Mouse (Mus musculus) kidney, adult 11 months (tissue): ENCODE data around the gene Erc1.

Source experiments
- DNase-seq: peaks from one replicate; pipeline ENCODE4 v3.0.0; 2022

Gene Erc1

GRCm38 (mm10) chr6:119584061-119584460, 263.9 kb downstream of the Erc1 start:
- no peak for DNase-seq

DNA sequence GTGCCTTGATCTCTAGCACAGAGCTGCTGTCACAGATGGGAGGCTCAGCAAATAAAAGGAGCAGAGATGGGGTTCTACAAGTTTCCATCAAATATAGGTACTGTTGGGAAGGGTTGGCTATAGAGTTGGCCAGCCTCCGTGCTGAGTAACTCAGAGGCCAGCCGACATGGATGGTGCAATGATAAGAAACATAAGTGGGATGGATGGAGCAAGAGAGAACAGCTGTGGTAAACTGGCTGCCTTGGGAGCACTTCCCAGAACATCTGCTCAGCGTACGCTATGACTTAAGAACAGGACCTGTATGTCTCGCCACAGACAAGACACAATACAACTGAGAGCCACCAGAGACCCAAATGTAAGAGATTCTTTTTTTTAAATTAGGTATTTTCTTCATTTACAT, 264.8 kb downstream of the Erc1 start:
- no peak for DNase-seq

DNA sequence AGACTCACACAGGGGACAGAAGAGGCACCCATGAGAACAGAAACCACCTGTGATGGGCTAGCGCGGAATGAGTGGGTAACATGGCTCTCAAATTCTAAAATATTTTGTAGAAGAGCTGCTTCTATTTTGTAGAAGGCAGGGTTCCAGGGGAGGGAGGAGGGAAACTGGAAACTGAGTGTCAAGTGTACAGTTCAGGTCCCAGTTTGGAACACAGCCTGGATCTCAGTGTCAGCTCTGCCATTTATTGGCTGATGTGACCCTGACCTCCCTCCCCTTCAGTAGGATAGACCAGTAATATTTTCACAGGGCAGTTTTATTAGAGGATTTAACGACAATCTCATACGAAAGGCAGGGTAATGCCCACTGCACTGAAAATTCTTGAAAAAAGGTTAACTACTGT, 271.3 kb downstream of the Erc1 start:
- DNase-seq: no peak

GRCm38 (mm10) chr6:119575331-119575730, 272.6 kb downstream of the Erc1 start:
- DNase-seq: no peak

GRCm38 (mm10) chr6:119572296-119572695, 275.7 kb downstream of the Erc1 start:
- no peak for DNase-seq

DNA sequence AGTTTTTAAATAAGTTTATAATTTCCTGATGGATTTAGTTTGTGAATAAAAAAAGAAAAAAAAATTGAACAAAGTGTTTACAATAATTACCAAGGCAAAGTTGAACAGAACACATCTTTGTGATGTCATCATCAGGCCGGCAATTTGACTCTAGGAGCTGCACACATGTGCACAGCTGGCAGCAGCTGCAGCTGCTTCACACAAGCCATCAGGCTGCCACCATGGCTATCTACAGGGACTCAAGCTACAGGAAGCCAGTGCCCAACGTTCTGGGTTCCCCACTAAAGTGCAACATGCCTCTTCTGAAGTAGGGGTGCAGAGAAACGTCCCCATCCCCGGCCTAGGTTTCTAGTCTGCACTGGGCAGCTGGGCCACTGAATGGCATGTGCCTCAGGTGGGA, 277.2 kb downstream of the Erc1 start:
- no peak for DNase-seq

- DNase-seq: no peak
These were observed 279.6 kb downstream of the Erc1 start for GRCm38 (mm10) chr6:119568339-119568738.

GRCm38 (mm10) chr6:119565451-119566379, 282.3 kb downstream of the Erc1 start:
- peak; percentile 10 for DNase-seq

GRCm38 (mm10) chr6:119562558-119562957, 285.4 kb downstream of the Erc1 start:
- peak; percentile 9 for DNase-seq

DNA sequence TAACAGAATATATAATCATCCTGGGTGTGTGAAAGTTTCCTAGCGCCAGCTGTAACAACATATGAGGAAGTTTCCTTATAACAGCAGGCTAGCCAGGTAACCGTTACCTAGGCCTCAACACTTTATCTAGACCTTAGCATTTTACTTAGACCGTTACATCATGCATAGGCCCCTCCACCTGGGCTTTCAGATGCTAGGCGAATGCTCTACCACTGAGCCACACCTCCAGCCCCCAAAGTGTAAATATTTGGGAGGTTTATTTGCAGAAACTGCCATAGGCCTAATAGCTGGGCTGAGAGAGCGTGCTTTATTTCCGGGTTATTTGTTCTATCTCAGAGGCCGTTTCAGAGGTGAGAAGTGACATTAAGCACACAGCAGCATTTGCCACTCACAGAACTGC, 289.1 kb downstream of the Erc1 start:
- DNase-seq: no peak

DNA sequence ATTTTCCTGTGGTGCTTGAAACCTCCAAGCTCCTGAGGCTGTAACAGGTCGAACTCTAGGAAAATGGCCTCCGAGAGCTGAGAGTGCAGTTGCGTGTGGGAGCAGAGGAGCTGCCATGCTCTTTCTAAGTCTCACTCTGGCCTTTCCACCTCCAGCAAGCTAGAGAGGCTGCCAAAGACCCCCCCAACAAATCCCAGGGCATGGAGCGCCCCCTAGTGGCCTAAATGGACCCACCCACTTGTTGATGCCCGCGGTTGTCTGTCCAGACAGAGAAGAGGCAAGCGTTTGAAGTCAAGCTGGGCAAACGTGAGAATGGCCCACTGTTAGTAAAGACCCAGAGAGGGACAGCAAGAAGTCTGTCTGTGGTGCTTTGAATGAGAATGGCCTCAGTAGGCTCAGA, 293.5 kb downstream of the Erc1 start:
- no peak for DNase-seq

- no peak for DNase-seq
These were observed 303.5 kb downstream of the Erc1 start for GRCm38 (mm10) chr6:119544518-119544864.

GRCm38 (mm10) chr6:119543803-119544517, 304.0 kb downstream of the Erc1 start, which contains the start of gene Wnt5b:
Gene Wnt5b, minus strand, starts transcription at chr6:119544347.
- DNase-seq: no peak

DNA sequence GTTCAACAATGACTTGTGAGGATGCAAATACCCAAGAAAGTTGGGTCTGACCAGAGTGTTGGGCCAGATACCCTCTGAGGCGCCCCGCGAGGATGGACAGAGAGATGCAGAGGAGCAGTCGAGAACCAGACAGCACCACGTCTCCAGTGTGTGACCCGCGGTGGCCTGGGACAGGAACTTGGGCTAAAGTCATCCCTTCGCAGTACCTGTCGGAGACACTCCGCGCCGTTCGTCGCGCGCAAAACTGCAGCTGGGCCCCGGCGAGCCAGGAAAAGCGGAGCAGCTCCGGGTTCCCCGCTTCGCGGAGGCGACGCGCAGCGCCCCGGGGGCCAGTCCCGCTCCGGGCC, 304.5 kb downstream of the Erc1 start:
- no peak for DNase-seq

GRCm38 (mm10) chr6:119535867-119536266, 312.1 kb downstream of the Erc1 start:
- DNase-seq: no peak

- DNase-seq: no peak
These were observed 314.7 kb downstream of the Erc1 start for GRCm38 (mm10) chr6:119533170-119533709.

DNA sequence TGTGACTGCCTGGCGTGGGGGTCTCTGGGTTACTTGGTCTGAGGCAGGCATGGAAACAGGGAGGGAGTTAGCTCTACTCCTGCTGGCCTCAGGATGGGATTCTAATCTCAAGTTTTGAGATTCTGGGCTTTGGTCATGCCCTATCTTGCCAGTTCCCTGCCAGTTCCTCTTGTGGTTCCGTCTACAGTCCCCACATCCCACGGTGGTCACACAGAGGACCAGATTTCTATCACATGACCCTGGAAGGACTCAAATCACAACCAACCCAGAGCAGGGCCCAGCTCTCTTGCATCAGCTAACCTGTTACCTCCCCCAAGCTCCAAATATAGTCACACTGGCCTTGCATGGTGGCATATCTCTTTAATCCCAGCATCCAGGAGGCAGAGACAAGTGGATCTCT, 318.3 kb downstream of the Erc1 start:
- no peak for DNase-seq

GRCm38 (mm10) chr6:119526498-119526897, 321.5 kb downstream of the Erc1 start:
- DNase-seq: no peak

DNA sequence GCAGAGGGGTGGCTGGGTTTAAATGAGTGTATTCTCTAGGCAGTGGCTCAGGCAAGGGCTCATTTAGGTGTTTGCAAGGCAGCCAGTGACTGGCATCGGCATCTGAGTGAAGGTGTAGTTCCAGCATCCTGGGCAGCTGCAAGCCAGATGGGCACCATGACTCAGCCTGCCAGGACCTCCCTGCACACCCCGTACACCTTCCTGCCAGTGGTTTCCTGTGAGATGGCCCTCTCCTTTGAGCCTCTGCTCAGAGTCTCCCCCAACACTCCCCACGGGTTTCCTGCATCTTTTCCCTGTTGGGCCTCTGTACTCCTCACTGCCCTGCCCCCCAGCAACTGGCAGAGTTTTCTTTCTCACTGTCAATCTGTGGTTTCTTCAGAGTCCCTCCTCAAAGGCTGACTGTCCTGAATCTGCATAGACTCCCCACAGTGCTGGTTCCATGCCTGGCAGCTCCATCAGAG, 326.0 kb downstream of the Erc1 start:
- DNase-seq: no peak

- no peak for DNase-seq
These were observed 326.5 kb downstream of the Erc1 start for GRCm38 (mm10) chr6:119521482-119521900.
